Mouse (Mus musculus): ENCODE measurements around the gene Aven.
A peak's percentile ranks its signal among the peaks of the same experiment; 100 is the strongest.

Aven gene

DNA sequence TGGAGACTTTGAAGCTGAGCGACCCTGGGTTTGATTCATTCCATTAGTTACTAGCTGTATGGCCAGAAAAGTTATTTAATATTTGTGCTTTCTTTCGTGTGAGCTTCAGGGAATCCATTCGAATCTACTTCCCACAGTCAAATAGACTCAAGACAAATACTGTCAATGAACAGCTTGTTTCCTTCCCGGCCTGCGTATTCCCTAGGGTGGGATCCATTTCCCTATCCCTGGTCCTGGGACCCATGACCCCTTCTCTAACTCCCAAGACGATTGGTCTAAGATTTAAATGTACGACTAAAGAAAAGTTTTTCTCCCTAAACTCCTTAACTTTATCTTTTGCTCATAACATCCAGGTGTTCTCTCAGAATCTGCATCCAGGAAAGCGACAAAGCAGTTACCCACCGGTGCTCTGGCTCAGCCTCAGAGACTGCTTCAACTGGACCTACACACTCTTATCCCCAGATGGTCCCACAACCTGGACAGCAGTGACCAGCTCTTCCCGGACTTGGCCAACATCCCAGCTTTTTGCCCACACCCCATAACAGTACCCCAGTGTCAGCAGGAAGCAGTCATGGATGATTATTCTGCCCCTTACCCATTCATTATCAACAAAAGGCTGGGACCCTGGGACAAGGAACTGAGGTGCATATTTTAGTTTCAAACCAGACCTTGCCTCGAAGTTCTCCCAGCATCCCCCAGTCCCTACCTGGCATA lies 2.1 kb upstream of the Aven start:
- no peak for DNase-seq (ENCODE audit: low spot score)

DNA sequence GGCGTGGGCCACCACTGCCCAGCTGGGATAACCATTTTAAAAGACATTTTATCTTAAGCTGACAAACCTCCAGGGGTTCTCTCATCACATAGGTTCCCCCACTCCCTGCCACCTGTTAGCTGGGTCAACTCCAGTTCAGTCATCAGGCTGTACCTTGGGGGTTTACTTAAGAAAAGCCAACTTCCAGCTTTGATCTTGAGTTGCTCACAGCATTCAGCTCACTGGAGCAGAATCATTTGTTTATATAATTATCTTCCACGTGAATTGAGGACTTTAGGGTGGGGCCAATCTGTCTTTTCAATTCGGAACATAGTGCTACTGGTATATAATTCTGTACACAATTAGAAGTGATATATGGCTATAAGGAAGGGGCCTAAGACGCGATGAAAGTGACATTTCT lies 1.1 kb upstream of the Aven start:
- DNase-seq (ENCODE audit: low spot score): no peak

DNA sequence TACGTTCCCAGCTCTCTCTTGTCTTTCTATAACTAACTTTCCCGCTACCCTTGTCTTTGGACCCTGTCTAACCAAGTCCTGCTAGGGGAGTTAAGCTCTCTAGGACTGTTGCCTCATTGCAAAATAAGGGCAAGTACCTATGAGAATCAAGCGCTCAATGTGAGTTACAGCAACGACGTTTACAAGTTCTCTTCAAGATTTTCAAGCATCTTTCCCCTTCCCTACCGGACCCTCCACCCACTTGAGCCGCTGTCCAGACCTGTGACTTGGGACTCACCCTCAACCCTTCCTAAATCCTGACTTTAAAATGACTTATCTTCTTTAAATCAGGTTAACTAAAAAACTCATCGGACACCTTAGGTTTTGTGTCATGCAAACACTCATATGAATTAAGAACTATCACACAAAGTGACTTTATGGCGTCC lies 321 bp upstream of the Aven start:
- no peak for DNase-seq (ENCODE audit: low spot score)

DNA sequence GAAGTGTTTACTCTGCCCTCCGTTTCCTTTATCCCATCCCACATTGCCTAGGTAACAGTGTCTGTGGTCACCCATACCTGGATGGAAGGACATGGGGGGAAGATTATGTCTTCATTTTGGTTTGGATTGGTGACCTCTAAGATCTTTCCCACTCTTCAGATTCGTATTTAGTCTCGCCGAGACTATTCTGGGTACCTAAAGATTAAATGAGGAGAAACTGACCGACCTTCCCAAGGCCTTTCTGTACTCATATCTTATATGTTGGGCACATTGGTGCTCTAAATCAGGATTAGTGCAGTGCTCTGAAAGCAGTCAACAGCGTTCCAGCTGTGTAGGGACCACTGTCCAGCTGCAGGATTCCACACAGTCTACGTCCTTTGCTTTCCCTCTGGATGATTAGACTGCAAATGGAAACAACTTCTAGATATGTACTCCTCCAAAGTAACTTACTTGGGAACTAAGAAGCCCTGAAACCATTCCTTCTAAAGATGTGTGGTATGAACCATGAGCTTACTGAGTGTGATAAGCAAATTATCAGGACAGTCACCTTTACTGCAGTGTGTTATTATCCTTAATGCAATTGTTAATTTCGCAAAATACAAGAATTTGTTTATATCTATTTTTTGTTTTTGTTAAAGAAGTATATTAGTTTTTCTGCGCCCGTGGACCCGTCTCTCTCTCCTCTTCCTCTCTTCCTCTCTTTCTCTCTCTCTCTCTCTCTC lies 936 bp downstream of the Aven start:
- DNase-seq (ENCODE audit: low spot score): no peak

DNA sequence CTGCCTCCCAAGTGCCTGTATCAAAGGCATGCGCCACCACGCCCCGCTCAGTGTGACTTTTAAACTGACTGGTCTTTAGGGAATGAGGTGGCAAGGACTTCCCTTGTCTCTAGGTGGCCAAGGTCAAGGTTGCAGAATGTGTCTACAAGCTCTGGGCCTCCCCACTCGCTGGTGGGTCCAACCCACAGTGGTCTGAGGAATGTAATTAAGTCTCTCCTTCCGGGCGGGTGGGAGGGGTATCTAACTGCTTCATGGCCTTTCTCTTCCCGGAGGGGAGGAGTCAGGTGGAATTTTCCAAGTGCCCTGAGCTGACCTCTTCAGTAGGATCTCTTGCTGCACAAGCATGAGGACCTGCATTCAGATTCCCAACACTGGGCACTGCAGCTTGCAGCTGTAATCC lies 5.1 kb downstream of the Aven start:
- no peak for DNase-seq (ENCODE audit: low spot score)

DNA sequence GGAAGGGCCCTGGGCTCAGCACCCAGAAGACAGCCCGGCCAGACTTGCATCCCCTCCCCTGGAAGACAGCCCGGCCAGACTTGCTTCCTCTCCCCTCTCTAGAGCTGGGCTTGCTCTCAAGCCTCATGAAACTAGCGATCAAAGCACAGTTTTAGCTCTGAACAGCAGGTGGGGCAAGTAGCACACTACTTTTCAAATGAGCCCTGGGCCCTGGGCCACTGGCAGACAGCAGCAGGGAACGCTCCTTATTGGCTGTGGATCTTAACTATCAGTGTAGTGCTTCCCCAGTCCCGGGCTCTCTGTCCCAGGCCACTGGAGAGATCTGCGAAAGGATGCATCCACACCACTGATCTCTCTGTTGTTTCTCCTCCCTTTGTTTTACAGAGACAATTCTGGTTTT lies 8.4 kb downstream of the Aven start:
- DNase-seq (ENCODE audit: low spot score): peak; percentile 73

DNA sequence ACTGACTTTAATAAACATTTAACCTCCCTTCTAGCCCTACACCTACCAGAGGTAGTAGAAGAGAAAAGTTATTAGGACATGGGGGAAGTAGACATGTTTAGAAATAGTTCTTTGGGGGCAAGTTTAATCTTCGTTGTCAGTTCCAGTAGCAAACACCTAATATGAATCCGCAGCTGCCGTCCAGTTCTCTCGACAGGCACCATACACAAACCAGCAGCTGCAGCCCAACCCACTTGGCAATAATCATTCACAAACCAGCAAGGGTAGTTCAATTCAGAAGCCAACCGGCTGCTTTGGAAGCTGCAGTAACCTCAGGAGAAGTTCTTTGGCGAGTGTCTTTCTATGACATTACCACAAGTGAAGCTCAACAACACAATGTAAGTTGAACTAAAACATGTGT lies 11.2 kb downstream of the Aven start:
- no peak for DNase-seq (ENCODE audit: low spot score)

DNA sequence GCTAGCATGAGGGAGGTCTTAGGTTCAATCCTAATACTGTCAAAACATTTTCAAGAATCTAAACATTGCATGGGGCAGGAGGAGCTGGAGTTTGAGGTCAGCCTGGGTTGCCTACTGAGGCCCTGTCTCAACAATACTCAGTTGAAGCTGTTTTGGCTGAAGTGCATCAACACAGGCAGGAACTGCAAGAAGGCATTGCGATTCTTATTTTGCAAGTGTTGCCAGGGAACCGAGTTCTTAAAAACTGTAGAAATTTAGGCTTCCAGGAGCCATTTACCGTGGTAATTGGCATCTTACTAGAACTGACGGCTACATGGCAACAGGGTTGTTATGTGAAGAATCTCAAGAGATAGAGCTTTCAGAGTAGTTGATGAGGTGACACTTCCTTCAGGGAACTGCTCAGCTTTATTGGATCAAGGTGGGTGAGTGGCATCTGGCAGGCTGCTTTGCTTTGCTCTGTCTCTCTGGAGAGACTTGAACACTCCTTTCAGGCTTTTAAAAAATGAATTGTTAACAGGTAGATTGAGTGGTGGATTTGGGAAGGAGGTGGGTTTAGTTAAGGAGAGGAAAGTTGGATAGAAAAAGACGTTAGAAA lies 14.2 kb downstream of the Aven start:
- no peak for DNase-seq (ENCODE audit: low spot score)

DNA sequence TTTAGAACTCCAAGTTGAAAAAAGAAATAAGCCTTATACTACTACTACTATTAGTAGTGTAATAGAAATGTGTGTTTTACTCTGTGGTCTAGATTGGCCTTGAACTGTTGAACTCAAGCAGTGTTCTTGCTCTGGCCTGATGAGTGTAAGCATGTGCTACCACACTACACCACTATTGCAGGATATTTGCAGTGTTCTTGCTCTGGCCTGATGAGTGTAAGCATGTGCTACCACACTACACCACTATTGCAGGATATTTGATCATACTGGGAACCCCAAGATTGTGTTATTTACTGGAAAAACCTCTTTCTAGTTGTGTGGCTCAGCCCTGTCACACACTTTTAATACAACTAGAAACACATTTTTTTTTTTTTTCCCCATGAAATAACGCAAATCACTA lies 14.7 kb downstream of the Aven start:
- no peak for DNase-seq (ENCODE audit: low spot score)

DNA sequence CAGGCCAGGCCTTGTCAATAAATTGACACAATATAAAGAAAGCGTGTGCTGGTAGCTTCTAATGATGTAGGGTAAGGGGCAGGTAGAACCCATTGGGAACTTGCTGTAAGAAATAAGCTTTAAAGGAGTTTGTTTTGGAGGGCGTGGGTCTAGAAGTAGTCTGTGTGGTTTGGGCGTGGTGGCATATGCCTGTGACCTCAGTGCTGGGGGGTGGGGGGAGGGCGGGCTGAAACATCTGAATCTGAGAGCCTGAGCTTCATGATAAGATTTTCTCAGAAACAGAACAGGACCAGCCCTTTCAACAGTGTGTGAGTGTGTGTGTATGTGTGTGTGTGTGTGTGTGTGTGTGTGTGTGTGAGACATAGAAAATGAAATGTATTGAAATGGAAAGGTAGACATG lies 17.4 kb downstream of the Aven start:
- DNase-seq (ENCODE audit: low spot score): no peak

DNA sequence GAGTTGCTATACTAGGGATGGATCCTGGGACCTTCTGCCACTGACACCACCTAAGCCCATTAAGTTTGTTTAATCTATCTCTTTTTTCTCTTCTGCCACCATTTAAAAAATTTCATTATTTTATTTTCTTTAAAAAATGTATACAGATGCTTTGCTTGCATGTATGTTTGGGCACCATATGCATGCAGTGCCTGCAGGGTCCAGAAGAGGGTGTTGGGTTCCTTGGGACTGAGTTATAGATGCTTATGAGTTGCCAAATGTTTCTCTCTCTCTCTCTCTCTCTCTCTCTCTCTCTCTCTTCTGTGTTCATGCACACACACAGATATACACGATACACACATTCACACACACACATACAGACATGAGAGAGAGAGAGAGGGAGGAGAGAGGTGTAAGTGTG lies 20.3 kb downstream of the Aven start:
- no peak for DNase-seq (ENCODE audit: low spot score)

DNA sequence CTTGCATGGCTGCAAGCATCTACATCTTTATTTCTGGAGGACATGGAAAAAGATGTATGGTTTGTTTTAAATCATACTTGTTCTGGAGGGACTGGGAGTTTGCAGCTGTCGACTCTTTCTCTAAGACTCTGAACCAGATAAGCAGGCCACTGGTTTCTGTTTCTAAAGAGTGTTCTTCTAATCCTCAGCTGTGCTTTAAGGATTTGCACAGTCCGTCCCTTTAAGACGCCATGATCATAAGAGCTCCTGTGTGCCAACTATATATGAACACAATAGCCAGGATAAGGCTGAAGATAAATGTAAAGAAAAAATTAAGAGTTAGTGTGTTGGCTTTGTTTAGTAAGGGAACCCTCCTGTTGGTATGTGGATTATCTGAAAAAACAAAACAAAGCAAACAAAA lies 24.0 kb downstream of the Aven start:
- DNase-seq (ENCODE audit: low spot score): no peak

DNA sequence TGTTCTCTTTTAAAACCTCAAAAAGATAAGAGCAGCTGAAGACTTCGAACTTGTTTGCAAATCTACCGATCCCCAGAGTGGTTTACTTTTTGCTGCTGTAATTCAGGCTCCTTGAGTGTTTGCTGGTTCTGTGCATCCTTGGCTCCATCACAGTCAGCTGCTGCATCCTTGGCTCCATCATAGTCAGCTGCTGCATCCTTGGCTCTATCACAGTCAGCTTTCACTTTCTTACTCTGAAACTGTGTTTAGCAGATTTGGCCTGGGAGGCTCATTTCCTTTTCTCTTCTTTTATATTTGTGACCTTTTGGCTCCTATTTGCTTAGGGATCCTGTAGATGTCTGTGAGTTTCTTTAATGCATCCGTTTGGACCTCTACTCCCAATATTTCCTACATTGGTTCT lies 24.5 kb downstream of the Aven start:
- no peak for DNase-seq (ENCODE audit: low spot score)

DNA sequence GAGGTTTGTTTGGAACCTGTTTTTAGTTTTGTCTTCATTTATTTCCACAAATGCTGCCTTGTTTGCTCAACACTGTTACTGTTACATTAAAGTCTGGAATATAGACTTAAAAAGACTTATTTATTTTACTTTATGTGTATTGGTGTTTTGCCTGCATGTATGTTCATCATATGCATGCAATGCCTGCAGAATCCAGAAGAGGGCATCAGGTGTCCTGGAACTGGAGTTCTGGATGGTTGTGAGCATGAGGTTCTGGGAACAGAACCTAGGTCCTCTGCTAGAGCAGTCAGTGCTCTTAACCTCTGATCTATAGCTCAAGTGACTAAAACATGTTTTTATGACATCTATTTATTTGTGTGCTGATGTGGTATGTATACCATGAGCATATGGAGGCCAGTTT lies 25.8 kb downstream of the Aven start:
- no peak for DNase-seq (ENCODE audit: low spot score)

DNA sequence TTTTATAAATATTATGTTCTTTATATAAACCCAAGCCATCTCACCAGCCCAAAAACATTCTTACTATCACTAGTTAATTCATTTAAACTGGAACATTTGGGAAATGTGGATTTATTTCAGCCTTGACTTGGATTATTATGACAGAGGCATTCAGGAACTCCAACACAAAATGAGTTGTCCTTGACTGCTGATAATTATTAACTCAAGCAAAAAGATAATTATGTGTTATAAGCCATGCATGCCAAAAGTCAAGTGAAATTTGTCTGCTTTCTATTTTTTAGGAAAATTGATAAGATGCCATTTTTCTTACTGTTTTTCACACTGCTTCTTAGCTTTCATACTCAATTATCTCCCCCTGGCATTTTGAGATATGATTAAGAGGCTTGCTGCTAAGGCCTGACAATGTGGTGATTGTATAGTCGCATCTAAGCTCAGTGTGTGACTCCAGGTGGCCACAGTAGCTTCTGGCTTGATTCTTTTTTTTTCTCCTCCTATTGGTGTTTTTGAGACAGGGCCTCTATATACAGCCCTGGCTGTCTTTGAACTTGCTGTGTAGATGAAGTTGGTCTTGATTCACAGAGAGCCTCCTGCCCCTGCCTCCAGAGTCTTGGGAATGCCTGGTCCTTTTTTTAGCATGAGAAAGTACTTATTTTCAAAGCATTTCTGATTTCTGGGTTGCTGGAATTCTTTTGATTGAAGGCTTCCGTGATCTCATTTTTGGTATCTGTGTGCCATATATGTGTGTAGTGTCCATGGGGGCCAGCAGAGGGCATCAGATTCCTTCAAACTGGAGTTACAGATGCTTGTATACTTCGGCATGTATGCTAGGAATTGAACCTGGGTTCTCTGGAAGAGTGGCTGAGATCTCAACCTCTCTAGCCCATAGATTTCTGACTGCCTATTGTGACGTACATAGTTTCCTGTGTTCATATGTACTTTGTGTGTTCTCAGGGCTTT lies 28.0 kb downstream of the Aven start:
- DNase-seq (ENCODE audit: low spot score): no peak

DNA sequence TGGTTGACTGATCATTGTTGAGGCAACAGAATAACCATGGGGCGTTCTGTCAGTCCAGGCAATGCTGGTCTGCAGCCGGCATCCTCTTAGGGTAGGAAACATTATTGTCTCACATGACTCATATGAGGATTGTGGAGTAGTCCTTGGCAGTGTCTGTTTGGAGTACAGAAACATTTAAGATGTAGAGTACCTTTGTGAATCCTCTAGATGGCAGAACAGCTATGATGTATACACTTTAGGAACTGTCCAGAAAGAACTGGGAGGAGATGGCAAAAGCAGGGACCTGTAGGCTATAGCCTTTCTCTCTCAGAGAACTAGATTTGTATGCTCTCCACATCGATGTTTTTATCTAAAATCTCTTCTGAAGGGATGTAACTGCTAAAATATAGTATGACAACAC lies 34.2 kb downstream of the Aven start:
- DNase-seq (ENCODE audit: low spot score): no peak

DNA sequence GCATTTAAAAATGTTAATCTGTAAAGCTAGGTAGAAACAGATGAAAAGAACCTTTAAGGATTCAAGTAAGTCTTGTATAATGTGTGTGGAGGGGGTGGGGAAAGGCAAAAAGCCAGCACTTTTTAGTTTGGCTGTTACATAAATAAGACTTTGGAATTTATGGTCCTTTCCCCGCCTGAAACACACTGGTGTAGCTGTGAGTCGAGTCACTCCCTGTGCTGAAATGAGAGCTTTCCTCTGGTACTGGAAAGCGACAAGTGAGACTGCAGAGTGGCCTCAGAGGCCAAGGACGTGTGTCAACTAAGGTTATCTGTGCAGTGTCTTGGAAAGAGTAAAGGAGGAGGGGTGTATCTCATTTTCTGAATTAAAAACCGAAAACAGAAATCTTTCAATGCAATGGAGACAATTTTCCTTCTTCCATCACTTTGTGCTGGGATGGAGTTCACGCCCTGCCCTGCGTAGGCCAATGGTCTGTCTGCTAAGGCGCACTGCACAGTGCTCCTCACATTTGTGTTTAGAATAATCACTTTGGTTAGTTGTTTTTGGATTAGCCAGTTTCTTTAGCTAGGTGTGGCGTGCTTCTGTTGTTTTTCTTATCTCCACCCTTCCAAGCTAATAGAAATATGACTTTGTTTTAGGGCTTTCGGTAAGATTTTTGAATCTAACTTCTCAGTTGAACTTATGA lies 40.2 kb downstream of the Aven start:
- no peak for DNase-seq (ENCODE audit: low spot score)

DNA sequence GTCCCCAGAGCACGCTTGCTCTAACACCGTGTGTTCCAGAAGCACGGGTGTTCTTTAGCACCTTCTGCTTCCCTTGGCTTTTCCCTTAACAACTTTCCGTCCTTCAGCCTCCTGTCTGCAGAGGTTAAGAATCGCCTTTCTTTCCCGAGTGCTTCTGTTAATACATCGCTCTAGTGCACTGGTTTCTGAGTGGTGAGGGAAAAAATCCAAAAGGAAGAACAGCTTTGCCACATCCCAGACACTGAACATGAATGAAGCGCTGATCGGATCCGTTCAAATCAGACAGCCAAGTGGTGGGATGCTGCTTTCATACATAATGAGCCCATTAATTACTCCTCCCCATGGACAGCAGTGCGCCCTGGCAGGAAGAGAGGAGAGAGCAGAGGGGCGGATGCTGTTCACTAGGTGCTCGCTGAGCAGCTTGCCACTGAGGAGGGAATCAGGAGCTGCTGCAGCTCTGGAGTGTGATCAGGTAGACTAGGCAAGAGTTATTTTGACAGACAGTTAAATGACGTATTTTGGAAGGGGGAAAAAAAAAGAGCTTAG lies 42.0 kb downstream of the Aven start:
- no peak for DNase-seq (ENCODE audit: low spot score)

DNA sequence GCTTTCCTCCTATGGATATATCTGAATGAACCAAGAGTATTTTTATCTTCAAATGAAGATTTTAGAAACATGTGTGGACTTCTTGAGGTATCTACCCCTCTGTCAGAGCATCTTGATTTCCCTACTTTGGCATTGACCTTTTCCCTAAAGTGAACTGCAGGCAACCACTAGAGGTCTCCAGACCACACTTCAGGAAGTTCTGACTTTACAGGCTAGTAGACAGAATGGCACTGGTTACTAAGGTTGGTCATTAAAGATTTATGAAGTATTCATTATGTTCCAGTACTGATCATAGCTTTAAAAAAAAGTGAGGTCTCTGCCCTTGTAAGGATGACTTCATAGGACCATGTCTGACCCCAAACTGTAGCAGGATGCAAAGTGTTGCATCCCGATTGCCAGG lies 46.0 kb downstream of the Aven start:
- DNase-seq (ENCODE audit: low spot score): no peak

DNA sequence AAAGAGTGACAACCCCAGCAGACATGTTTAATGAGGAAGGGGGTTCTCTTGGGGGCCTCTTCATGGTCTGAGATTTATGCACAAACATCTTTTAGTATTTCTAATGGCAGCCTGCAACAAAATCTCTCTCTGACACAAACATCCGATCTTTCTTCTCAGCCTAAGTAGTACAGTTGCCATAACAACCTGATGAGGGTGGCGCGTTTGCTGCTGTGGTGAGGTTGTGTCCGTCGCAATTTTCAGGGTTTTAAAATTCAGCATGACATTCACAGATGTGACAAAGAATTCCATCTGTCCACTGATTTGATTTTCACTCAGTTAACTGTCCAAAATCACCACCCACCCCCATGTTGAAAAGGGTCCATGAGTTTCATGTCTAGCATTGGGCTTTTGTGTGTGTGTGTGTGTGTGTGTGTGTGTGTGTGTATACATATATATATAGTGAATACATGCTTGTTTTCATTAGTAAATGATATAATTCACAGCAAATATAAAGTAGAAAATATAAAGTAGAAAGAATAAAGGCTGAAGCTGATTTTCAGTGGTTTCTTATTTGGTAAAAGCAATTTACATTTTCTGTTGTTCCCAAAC lies 49.0 kb downstream of the Aven start:
- no peak for DNase-seq (ENCODE audit: low spot score)

DNA sequence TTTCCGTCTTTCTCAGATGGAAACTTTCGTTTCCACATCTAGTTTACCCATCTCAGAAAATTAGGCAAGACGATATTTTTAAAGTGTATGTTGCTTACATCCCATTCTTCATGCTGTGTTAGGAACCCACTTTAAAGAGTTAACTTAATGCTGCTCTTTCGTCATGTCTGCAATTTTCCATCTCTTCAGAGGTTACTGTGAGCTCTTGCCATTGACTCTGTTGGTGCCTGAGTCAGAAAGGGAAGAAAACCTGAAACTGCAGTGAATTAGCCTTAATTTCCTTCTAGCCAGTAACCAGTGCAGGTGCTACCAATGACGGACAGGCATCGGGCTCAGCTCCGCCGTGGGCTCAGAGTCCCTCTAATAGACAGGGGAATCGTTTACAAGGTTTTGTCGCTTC lies 63.8 kb downstream of the Aven start:
- DNase-seq (ENCODE audit: low spot score): no peak

Data from ovary, postnatal 36 days (tissue).